Mouse (Mus musculus): ENCODE data around the gene Fam122a.
A peak's percentile ranks its signal among the peaks of the same experiment; 100 is the strongest.

The Fam122a gene

GRCm38 (mm10) chr19:24486433-24487296 is 9.5 kb upstream of the Fam122a start:
- DNase-seq: no peak

- DNase-seq: no peak
Measured at GRCm38 (mm10) chr19:24484612-24485194, 7.5 kb upstream of the Fam122a start.

- DNase-seq: no peak
Measured at GRCm38 (mm10) chr19:24480916-24481315, 3.8 kb upstream of the Fam122a start.

- no peak for DNase-seq
Measured at GRCm38 (mm10) chr19:24476461-24476860, 695 bp downstream of the Fam122a start.

- DNase-seq: no peak
Measured at GRCm38 (mm10) chr19:24475281-24475680, 1.9 kb downstream of the Fam122a start.

- DNase-seq: no peak
Measured at GRCm38 (mm10) chr19:24472512-24472911, 4.6 kb downstream of the Fam122a start.

- no peak for DNase-seq
Measured at GRCm38 (mm10) chr19:24471538-24471937, 5.6 kb downstream of the Fam122a start.

GRCm38 (mm10) chr19:24469216-24469615 is 7.9 kb downstream of the Fam122a start:
- DNase-seq: no peak

- no peak for DNase-seq
Measured at GRCm38 (mm10) chr19:24468616-24469015, 8.5 kb downstream of the Fam122a start.

GRCm38 (mm10) chr19:24463011-24463410 is 14.1 kb downstream of the Fam122a start:
- no peak for DNase-seq

- DNase-seq: peak in 1 of 2 experiments; percentile 35
Measured at GRCm38 (mm10) chr19:24456591-24457231, 20.4 kb downstream of the Fam122a start.

GRCm38 (mm10) chr19:24455249-24455960 is 21.8 kb downstream of the Fam122a start:
- DNase-seq: no peak

- no peak for DNase-seq
Measured at GRCm38 (mm10) chr19:24454451-24454850, 22.7 kb downstream of the Fam122a start.

GRCm38 (mm10) chr19:24453379-24453778 is 23.8 kb downstream of the Fam122a start:
- DNase-seq: peak in 1 of 2 experiments; percentile 31

GRCm38 (mm10) chr19:24452441-24452898 is 24.7 kb downstream of the Fam122a start:
- peak; percentile 11 to 20 for DNase-seq

- no peak for DNase-seq
Measured at GRCm38 (mm10) chr19:24451626-24452025, 25.5 kb downstream of the Fam122a start.

- DNase-seq: no peak
Measured at GRCm38 (mm10) chr19:24450740-24451139, 26.4 kb downstream of the Fam122a start.

GRCm38 (mm10) chr19:24444322-24444721 is 32.8 kb downstream of the Fam122a start:
- no peak for DNase-seq

GRCm38 (mm10) chr19:24439715-24440114 is 37.4 kb downstream of the Fam122a start:
- DNase-seq: no peak

- peak; percentile 62 to 71 for DNase-seq
Measured at GRCm38 (mm10) chr19:24434291-24434690, 42.9 kb downstream of the Fam122a start.

GRCm38 (mm10) chr19:24432447-24432846 is 44.7 kb downstream of the Fam122a start:
- DNase-seq: no peak

- DNase-seq: no peak
Measured at GRCm38 (mm10) chr19:24431381-24431780, 45.8 kb downstream of the Fam122a start.

- DNase-seq: no peak
Measured at GRCm38 (mm10) chr19:24428011-24428410, 49.1 kb downstream of the Fam122a start.
